Mouse (Mus musculus) c-Kit-positive CD71-positive TER-119-negative erythroid progenitor cells, embryonic 14.5 days (primary cell): Measurements from ENCODE around the gene Baz2b.

Source experiments
- DNase-seq: peaks from one replicate; pipeline ENCODE4 v3.0.0-alpha.2; 2013; ENCODE audit warnings: low read depth

Baz2b gene

GRCm38 (mm10) chr2:60049889-60050288 is 159.8 kb downstream of the Baz2b start:
- DNase-seq: no peak

- DNase-seq: no peak
Measured at GRCm38 (mm10) chr2:60049351-60049750, 160.3 kb downstream of the Baz2b start.

GRCm38 (mm10) chr2:60045995-60046394 is 163.6 kb downstream of the Baz2b start:
- peak; percentile 33 for DNase-seq

DNA sequence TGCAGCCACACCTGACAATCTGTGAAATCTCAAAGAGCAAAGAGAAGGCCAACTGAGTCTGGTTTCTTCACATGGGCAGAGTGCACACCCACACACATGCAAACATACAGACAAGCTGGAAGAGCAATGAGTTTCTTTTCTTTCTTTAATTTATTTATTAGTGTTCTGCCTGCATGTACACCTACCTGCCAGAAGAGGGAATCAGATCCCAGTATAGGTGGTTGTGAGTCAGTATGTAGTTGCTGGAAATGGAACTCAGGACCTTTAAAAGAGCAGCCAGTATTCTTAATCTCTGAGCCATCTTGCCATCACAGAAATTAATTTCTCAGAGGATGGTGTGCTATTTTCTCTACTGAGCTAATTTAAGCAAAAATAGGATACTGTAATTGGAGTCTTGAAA is 164.7 kb downstream of the Baz2b start:
- no peak for DNase-seq

DNA sequence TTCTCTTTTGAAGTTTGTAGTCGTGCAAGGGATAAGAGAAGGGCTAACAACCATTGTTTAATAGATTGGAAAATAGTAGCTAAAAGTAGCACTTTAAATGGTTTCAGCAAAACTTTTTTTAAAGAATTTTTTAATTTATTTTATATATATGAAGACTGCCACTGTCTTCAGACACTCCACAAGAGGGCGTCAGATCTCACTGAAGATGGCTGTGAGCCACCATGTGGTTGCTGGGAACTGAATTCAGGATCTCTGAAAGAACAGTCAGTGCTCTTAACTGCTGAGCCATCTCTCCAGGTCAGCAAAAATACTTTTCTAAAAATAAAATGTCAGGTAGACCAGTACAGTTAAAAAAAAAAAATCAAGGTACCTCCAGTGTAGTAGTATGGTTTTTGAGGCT is 165.1 kb downstream of the Baz2b start:
- no peak for DNase-seq

DNA sequence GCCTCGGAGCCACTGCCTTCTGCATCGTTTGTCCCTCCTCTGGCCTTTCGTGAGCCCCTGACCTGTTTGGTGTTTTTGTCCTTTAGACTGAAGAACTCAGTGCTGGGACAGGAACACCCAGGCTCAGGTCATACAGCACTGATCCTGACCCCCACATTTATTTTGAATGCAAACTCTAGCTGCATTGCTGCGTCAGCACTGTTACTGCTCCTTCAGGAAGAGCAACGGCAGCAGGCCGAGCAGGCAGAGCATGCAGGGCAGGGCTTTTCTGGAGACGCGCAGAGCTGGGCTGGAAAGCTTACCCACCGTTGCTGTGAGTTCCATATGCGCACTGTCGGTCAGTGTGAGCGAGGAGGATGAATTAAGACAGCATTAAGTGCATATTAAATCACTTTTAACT is 166.9 kb downstream of the Baz2b start:
- no peak for DNase-seq

DNA sequence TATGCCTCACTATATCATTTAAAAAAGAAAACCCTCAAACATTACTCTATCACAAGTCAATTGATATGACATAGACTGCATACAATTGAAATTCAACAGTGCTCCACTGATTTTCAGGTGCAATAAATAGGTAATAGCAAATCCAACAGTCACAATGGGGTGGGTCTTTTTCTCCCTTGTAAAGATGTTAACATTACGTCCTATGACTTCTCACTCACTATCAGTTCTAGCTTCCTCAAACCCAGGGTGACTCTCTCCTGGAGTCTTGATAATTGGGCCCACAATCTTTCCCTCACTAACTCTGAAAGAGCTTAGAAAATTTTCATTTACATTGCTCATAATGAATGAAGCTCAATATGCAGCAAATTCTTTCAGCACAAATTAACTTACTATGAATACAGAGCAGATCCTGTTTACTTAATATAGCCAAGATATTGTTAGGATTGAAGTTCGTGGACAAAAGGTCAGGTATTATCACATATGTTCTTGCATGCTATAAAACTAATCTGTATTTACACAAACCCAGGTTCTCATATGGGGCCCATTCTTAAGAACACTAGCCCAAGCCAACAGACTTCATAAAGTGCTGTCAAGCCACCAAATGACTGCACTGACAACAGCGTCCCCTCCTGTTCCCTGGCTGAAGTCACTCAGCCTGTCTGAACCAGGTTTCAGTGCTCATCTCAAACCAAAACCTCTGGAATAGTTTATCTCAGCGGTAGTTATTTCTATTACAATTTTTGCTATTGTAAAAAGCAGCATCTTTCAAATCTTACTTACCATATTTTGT is 168.0 kb downstream of the Baz2b start:
- no peak for DNase-seq

DNA sequence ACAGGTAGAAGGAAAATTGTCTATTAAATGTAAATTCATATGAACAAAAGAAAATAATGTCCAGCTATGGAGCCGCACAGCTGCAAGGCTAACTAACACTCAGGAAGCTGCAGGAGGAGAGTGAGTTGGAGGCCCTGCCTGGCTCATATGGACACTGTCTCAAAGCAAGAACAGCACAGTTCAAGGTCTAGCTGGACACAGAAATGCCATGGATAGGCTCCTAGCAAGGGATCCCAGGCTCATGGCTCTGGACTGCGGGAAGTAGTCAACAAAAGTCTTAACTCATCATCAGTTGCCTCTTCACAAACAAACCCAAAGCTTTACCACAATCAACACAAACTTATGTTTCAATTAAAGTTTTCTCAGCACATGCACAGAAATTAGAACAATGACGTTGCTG is 169.5 kb downstream of the Baz2b start:
- no peak for DNase-seq

DNA sequence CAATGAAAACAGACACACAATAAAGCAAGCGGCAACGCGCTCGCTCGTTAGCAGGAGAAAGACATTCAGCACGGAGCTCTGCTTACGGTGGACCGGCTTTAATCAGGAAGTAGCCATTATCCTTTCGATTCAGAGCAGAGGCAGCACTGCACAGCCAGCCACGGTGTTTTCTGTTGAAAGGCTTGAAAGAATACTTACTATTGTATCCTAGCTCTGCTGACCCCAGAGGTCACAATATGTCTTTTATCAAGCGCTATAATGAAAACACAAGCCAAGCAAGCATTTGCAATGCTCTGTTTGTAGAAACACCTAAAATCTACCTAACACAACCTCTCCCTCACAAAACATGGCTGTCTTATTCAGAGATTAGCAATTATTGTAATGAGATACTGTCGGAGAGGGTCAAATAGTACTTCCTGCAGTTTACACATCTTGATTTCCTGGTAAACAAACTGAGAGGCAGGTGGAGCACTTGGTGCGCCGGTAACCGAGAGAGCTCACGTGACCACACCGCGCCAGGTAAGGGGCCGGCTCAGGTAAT is 172.6 kb downstream of the Baz2b start:
- DNase-seq: peak; percentile 40

GRCm38 (mm10) chr2:60036361-60036760 is 173.3 kb downstream of the Baz2b start:
- DNase-seq: no peak

DNA sequence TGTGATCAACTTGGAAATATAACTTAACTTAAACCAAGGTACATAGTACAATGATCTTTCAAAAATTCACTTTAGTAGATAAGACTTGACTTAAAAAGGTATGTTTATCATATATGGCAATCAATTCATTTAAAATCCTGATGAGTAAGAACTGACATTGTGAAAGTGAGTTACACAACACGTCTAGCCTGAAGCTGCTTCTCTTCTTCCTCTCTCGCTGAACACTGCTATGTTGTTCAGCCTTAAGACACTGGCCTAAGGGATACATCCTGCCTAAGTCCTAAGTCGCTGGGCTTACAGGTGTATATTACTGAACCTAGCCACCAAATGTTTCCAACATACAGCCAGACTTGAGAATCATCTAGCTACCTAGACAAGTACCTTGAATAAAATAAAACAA is 178.6 kb downstream of the Baz2b start:
- DNase-seq: no peak

- DNase-seq: no peak
Measured at GRCm38 (mm10) chr2:60029020-60029419, 180.6 kb downstream of the Baz2b start.

DNA sequence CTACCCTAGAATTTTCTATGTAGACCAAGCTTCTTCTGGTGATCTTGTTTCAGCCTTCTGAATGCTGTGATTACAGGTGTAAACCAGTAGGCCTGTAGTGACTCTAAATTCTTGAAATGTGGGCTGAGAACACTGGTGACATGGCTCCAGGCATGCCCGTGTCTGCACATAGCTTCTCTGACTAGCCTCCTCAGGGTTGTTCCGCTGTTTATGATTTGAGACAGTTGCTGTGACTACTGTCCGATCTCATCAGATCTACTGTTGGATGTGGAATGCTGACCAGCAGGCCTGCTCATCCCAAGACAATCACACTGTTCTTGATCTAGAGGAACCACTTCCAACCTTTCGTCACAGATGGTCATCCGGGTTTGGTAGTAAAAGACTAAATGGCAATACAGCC is 182.5 kb downstream of the Baz2b start:
- DNase-seq: no peak

DNA sequence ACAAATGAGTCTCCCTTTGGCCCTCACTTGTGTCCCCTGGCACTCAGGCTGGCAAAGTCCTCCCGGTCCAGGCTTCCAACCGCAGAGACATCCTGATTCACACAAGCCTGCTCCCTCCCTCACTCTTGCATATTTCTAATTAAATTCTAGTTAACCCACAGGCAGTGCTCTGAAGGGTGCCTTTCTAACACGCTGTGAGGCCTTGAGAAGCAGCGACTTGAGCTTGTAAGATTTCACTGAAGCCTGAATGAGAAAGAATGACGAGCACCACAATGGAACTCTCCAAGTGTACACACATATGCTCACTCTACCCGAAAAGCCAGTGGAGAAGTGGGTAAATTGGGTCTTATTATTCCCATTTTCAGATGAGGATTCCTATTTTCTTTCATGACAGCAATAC is 183.1 kb downstream of the Baz2b start:
- no peak for DNase-seq

GRCm38 (mm10) chr2:60023777-60024176 is 185.9 kb downstream of the Baz2b start:
- no peak for DNase-seq

- no peak for DNase-seq
Measured at GRCm38 (mm10) chr2:60021556-60021955, 188.1 kb downstream of the Baz2b start.

DNA sequence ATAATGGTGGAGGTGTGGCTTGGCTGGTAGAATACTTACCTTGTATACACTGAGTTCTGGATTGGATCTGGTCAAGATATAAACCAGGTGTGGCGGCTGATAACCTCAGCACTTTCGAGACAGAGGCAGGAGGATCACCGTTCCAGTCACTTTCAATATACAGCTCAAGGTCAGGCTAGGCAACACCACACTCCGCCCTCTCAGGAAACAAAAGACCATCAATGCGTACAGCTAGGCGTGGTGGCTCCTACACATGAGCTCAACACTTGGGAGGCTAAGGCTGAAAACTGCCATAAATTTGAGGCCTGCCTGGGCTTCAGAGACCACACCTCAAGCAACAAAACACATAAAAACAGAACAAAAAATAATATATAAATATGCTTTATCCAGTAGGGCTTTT is 188.5 kb downstream of the Baz2b start:
- no peak for DNase-seq

DNA sequence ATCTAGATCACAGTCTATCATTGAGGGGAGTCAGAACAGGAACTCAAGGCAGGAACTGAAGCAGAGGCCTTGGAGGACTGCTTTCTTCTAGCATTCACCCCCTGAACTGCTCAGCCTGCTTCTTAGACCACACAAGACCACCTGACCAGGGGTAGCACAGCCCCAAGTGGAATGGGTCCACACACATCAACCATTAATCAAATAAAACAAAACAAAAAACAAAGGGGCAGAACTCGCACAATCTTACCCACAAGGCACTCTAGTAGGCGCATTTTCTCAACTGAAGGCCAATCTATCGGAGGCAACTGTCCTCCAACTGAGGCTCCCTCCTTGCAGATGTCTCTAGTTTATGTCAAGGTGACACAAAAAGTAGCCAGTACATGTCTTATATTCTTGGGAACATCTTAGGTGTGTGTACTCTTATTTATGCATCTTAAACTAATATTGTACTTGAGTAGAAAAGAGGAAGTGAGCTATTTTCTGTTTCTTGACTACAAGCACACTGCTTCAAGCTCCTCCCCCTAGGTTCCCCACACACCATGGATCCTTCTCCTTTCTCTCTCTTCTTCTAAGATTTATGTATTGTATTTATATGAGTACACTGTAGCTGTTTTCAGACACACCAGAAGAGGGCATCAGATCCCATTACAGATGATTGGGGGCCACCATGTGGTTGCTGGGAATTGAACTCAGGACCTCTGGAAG is 189.9 kb downstream of the Baz2b start:
- no peak for DNase-seq

GRCm38 (mm10) chr2:60018875-60019501 is 190.7 kb downstream of the Baz2b start:
- no peak for DNase-seq

GRCm38 (mm10) chr2:60011526-60011925 is 198.1 kb downstream of the Baz2b start:
- DNase-seq: no peak

DNA sequence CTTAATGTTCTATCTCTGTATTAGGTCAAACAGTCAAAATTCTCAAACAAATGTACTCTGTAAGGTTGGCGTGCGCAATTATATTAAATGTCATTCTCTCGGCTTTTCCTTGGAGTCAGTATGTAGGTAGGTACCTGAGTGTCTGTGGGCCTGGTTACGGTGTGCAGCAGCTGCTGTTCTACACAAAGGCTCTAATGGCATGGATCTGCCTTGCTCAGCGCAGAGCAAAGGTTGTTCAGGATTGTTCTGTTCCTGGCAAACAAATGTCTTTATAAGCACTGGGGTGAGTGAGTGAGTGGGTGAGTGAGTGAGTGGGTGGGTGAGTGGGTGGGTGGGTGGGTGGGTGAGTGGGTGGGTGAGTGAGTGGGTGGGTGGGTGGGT is 206.0 kb downstream of the Baz2b start:
- no peak for DNase-seq

DNA sequence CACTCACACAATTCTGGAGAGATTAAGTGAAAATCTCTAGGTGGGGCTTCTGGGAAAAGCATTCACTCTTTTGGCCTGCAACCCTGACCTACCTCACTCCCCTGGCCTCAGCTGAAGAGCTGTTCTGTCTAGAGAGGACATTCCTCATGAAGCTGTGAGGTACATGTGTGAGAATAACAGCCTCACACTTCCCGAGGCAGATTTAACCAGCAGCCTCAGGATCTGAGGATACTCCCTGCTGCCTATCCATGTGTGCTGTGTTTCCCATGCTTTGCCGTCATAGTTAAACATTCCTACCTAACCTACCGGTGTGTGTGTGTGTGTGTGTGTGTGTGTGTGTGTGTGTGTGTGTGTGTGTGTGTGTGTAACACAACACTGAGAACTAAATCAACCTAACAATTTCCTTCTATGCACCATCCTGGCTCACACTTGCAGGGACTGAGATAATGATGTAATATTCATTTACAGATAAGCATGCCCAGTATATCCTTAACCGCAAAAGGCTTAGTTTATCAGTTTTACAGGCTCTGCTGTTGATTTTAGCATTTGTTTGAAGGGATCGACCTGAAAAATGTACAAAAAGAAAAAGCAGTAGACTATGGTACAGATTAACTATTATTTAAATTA is 206.5 kb downstream of the Baz2b start:
- DNase-seq: peak; percentile 17

GRCm38 (mm10) chr2:60000268-60000667 is 209.4 kb downstream of the Baz2b start:
- no peak for DNase-seq
